Mouse (Mus musculus) C2C12 (cell line): ENCODE results near the gene Frmd4b. TPM values are rescaled to one million over a fixed set of nuclear protein-coding genes. Genes with fewer than 3 reads are reported as not detected.

Experiments
- H3K27me3 ChIP-seq: one replicate; pipeline ENCODE4 v1.6.1; 2011; ENCODE audit not compliant: control insufficient read depth, insufficient read depth, insufficient read length
- H3K36me3 ChIP-seq: one replicate; pipeline ENCODE4 v1.6.1; 2011; ENCODE audit not compliant: control insufficient read depth, insufficient read depth
- H3K4me3 ChIP-seq: one replicate; pipeline ENCODE4 v1.5.1; 2011; ENCODE audit warnings: mild to moderate bottlenecking, control low read depth; ENCODE audit not compliant: poor library complexity, insufficient read depth, severe bottlenecking
- H3K79me2 ChIP-seq: one replicate; pipeline ENCODE4 v1.6.1; 2011; ENCODE audit not compliant: control insufficient read depth, insufficient read depth
- H3K79me3 ChIP-seq: one replicate; pipeline ENCODE4 v1.6.1; 2011; ENCODE audit warnings: low read depth, control low read depth
- H3ac ChIP-seq: one replicate; pipeline ENCODE3; 2011; ENCODE audit warnings: low read depth; ENCODE audit not compliant: control insufficient read depth, insufficient read length
- CEBPB ChIP-seq: IDR thresholded peaks from one replicate; pipeline ENCODE4 v1.6.1; 2011; ENCODE audit warnings: low read depth, mild to moderate bottlenecking, control low read depth, moderate library complexity
- CTCF ChIP-seq: IDR thresholded peaks from one replicate; pipeline ENCODE4 v1.5.1; 2011; ENCODE audit not compliant: control insufficient read depth, insufficient read depth, insufficient read length
- FOSL1 ChIP-seq: IDR thresholded peaks from one replicate; pipeline ENCODE4 v1.8.0; 2011; ENCODE audit warnings: mild to moderate bottlenecking, low read length; ENCODE audit not compliant: poor library complexity, insufficient read depth, severe bottlenecking
- MAX ChIP-seq: IDR thresholded peaks from one replicate; pipeline ENCODE4 v1.6.1; 2011; ENCODE audit warnings: mild to moderate bottlenecking, control low read depth
- MYOD1 ChIP-seq: IDR thresholded peaks from one replicate; pipeline ENCODE4 v1.6.1; 2011; ENCODE audit warnings: low read depth; ENCODE audit not compliant: control insufficient read depth, insufficient read length
- MYOG ChIP-seq: IDR thresholded peaks from one replicate; pipeline ENCODE4 v1.6.1; 2011; ENCODE audit not compliant: control insufficient read depth, insufficient read length; ENCODE audit errors: extremely low read depth
- USF1 ChIP-seq: IDR thresholded peaks from one replicate; pipeline ENCODE4 v1.6.1; 2011; ENCODE audit warnings: low read depth, mild to moderate bottlenecking, control low read depth, moderate library complexity
- polyA plus RNA-seq: library from polyadenylated mRNA; unstranded; fragments of >200 nt; fragmentation: generic; extraction: Trizol; gene quantifications from one replicate; pipeline ENCODE4 v1.2.1, GENCODE M21; 2012; ENCODE audit warnings: missing spikeins

Frmd4b gene
- polyA plus RNA-seq, 1 experiment, result not detected

- H3ac ChIP-seq, result no peak overlapping the region
- H3K4me3 ChIP-seq, result no peak overlapping the region
These were observed 263.4 kb downstream of the Frmd4b start for GRCm38 (mm10) chr6:97353933-97354332.

GRCm38 (mm10) chr6:97353371-97353770, 264.0 kb downstream of the Frmd4b start:
- no peak for TF ChIP-seq FOSL1
- TF ChIP-seq MYOG, result no peak
- no peak for TF ChIP-seq CEBPB
- no peak for TF ChIP-seq MAX
- TF ChIP-seq USF1, result no peak
- no peak for TF ChIP-seq CTCF
- no peak for TF ChIP-seq MYOD1
- H3K79me2 ChIP-seq, result no peaks in the 10 kb centered on the region
- H3K4me3 ChIP-seq, result no peak overlapping the region
- H3K27me3 ChIP-seq, result no peaks in the 10 kb centered on the region
- no peak overlapping the region for H3ac ChIP-seq
- no peaks in the 10 kb centered on the region for H3K79me3 ChIP-seq
- no peaks in the 10 kb centered on the region for H3K36me3 ChIP-seq

More at GRCm38 (mm10) chr6:97353933-97354332, 263.4 kb downstream of the Frmd4b start:
- Histone ChIP-seq H3K79me2 (no peaks in the 10 kb centered on the region), H3K36me3 (no peaks in the 10 kb centered on the region), H3K27me3 (no peaks in the 10 kb centered on the region), H3K79me3 (no peaks in the 10 kb centered on the region)
- TF ChIP-seq USF1 (no peak), CTCF (no peak), MYOD1 (no peak), MAX (no peak), MYOG (no peak), CEBPB (no peak), FOSL1 (no peak)

- Histone ChIP-seq H3K27me3 (no peaks in the 10 kb centered on the region), H3K79me2 (no peaks in the 10 kb centered on the region), H3K79me3 (no peaks in the 10 kb centered on the region), H3ac (no peak overlapping the region), H3K4me3 (no peak overlapping the region), H3K36me3 (no peaks in the 10 kb centered on the region)
- no peak for TF ChIP-seq MAX
- no peak for TF ChIP-seq CTCF
- TF ChIP-seq FOSL1, result no peak
- TF ChIP-seq CEBPB, result no peak
- TF ChIP-seq MYOG, result no peak
- TF ChIP-seq USF1, result no peak
- TF ChIP-seq MYOD1, result no peak
These were observed 264.7 kb downstream of the Frmd4b start for GRCm38 (mm10) chr6:97352505-97353154.

- TF ChIP-seq CTCF (no peak), USF1 (no peak), FOSL1 (no peak), MYOG (no peak), MAX (no peak), MYOD1 (no peak)
- no peak overlapping the region for H3K4me3 ChIP-seq
- H3K79me3 ChIP-seq, result no peaks in the 10 kb centered on the region
- no peaks in the 10 kb centered on the region for H3K36me3 ChIP-seq
- H3K79me2 ChIP-seq, result no peaks in the 10 kb centered on the region
- no peak overlapping the region for H3ac ChIP-seq
- no peaks in the 10 kb centered on the region for H3K27me3 ChIP-seq
These were observed 267.8 kb downstream of the Frmd4b start for GRCm38 (mm10) chr6:97349355-97350138.

GRCm38 (mm10) chr6:97346932-97347331, 270.4 kb downstream of the Frmd4b start:
- H3K27me3 ChIP-seq, result no peaks in the 10 kb centered on the region
- H3ac ChIP-seq, result no peak overlapping the region
- no peaks in the 10 kb centered on the region for H3K79me3 ChIP-seq
- no peak overlapping the region for H3K4me3 ChIP-seq
- no peaks in the 10 kb centered on the region for H3K79me2 ChIP-seq
- H3K36me3 ChIP-seq, result no peaks in the 10 kb centered on the region
- no peak for TF ChIP-seq MAX
- TF ChIP-seq CEBPB, result no peak
- TF ChIP-seq CTCF, result no peak
- no peak for TF ChIP-seq MYOG
- no peak for TF ChIP-seq FOSL1
- no peak for TF ChIP-seq MYOD1
- no peak for TF ChIP-seq USF1
